1 mouse cellular context compared by ENCODE assay signal in the genomic region with DNA sequence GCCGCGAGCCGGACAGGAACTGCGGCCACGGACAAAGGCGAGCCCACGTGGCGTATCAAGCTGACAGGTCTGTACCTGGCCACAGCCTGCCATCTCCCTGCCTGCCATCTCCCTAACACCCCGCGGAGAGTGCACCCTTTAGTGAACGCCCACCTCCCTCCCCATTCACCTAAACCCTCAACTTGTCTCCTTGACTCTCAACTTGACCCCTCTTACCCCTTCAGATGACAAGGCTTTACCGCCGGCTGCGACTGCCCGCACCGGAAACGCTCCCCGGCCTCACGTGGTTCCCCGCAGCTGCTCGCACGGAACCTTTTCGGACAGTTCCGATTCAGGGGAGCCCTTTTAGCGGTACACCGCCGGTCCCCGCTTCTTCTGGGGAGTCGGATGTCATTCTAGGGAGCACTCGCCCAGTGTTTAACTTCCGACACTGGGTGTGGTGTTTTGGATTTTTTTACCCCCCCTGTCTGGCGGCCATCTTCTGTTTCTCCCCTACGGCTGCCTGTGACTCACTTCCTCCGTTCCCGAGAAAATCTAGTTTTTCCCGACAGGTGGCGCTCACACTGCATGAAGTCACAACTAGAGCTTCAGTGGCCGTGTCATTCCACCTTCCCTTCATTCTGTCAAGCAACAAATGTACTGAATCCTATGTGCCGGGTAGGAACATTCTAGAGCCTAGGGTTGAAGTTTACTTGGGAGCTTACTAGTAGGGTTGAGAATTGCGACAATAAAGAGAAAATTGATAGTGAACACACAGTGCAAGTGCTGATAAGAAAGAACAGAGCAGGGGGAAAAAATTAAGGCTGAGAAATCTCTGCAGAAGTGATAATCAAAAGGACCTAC.
A peak's percentile ranks its signal among the peaks of the same experiment; 100 is the strongest.
TF ChIP-seq lines count a peak whose summit lies in the region.

A gene (minus strand): TSS at position 289 of the 843 bp plus-strand sequence.
A gene (minus strand): TSS at position 517 of the 843 bp plus-strand sequence.

TF ChIP-seq in MEL, 35 proteins besides CTCF, POLR2A, EP300 and RAD21 (continued from another document):
- no peak for TF ChIP-seq JUND (IDR thresholded peaks at IDR 0.05; ENCODE audit: low read depth, low read length)
- TF ChIP-seq ZMIZ1 (IDR thresholded peaks at IDR 0.05; ENCODE audit: low read depth, low read length): peak; percentile 48; the same call in 1 of the 2 replicates
- TF ChIP-seq NRF1 (IDR thresholded peaks at IDR 0.05; ENCODE audit: insufficient read depth, low read depth, low read length, poor library complexity, severe bottlenecking): 0 out of 2 replicates have a peak, but pooled peaks have one; percentile 38
- no peak for TF ChIP-seq MYB (IDR thresholded peaks at IDR 0.05; ENCODE audit: low read depth, low read length)
- TF ChIP-seq UBTF (IDR thresholded peaks at IDR 0.05; ENCODE audit: borderline replicate concordance, insufficient read depth, low read depth, low read length): peak; percentile 98
- TF ChIP-seq NELFE (IDR thresholded peaks at IDR 0.05; ENCODE audit: low read depth, low read length): peak; percentile 88
- TF ChIP-seq POLR2AphosphoS2 (IDR thresholded peaks at IDR 0.05; ENCODE audit: low read length): peak; percentile 73; the same call in 1 of the 2 replicates
- peak; percentile 99 for TF ChIP-seq MYC (IDR thresholded peaks at IDR 0.05; ENCODE audit: low read depth, low read length)
- peak; percentile 32; the same call in 1 of the 2 replicates for TF ChIP-seq GATA1 (IDR thresholded peaks at IDR 0.05; ENCODE audit: low read depth, low read length)
- TF ChIP-seq CHD1 (IDR thresholded peaks at IDR 0.05; ENCODE audit: low read depth, low read length): no peak
- TF ChIP-seq CHD2 (IDR thresholded peaks at IDR 0.05; ENCODE audit: low read length): no peak
- no peak for TF ChIP-seq MEF2A (IDR thresholded peaks at IDR 0.05; ENCODE audit: extremely low read depth, insufficient replicate concordance, low read depth, low read length, poor library complexity, severe bottlenecking)
- TF ChIP-seq USF2 (IDR thresholded peaks at IDR 0.05; ENCODE audit: borderline replicate concordance in 1 of 2, insufficient read depth in 1 of 2, low read depth in 1 of 2, low read length in 2 of 2): peak; percentile 21 to 72; a peak in 3 of 4 replicates
- TF ChIP-seq HCFC1 (IDR thresholded peaks at IDR 0.05; ENCODE audit: low read depth, low read length): peak; percentile 97
- TF ChIP-seq ELF1 (IDR thresholded peaks at IDR 0.05; ENCODE audit: low read depth, low read length): peak; percentile 86
- TF ChIP-seq ZKSCAN1 (IDR thresholded peaks at IDR 0.05; ENCODE audit: low read depth, low read length): no peak
- peak; percentile 90 for TF ChIP-seq TCF12 (IDR thresholded peaks at IDR 0.05; ENCODE audit: low read depth, low read length)
- TF ChIP-seq ZNF384 (IDR thresholded peaks at IDR 0.05; ENCODE audit: low read depth, low read length): peak; percentile 93
- TF ChIP-seq ETS1 (IDR thresholded peaks at IDR 0.05; ENCODE audit: low read depth, low read length): peak; percentile 91
- TF ChIP-seq MXI1 (IDR thresholded peaks at IDR 0.05; ENCODE audit: low read depth, low read length): peak; percentile 100
- TF ChIP-seq TAL1 (IDR thresholded peaks at IDR 0.05; ENCODE audit: low read length): no peak
- peak; percentile 87 for TF ChIP-seq SMC3 (IDR thresholded peaks at IDR 0.05; ENCODE audit: low read depth, low read length)
- TF ChIP-seq SIN3A (IDR thresholded peaks at IDR 0.05; ENCODE audit: low read length): peak; percentile 99
- peak; percentile 16; the same call in 1 of the 2 replicates for TF ChIP-seq RCOR1 (IDR thresholded peaks at IDR 0.05; ENCODE audit: low read depth, low read length)
